Mouse (Mus musculus) hindbrain, embryonic 12.5 days (tissue): ENCODE data around the gene Cdhr3. TPM values are rescaled to one million over a fixed set of nuclear protein-coding genes. Genes with fewer than 3 reads are reported as not detected.

Experiments
- ATAC-seq: fragments of 200-750 bp; cut with Nextera tagmentation; 2 replicates; pipeline ENCODE4 v1.8.0; 2017; ENCODE audit warnings: moderate TSS enrichment; ENCODE audit not compliant: low FRiP score
- H3K27ac ChIP-seq: fragments of 300-500 bp; sonication (generic); 2 replicates; pipeline ENCODE4 v1.5.1; 2016; ENCODE audit warnings: mild to moderate bottlenecking
- H3K27me3 ChIP-seq: fragments of 300-500 bp; sonication (generic); 2 replicates; pipeline ENCODE4 v1.6.1; 2016; ENCODE audit warnings: mild to moderate bottlenecking
- H3K36me3 ChIP-seq: fragments of 300-500 bp; sonication (generic); 2 replicates; pipeline ENCODE4 v1.6.1; 2016; ENCODE audit warnings: mild to moderate bottlenecking
- H3K4me1 ChIP-seq: fragments of 300-500 bp; sonication (generic); 2 replicates; pipeline ENCODE4 v1.6.1; 2016
- H3K4me2 ChIP-seq: fragments of 300-500 bp; sonication (generic); replicated peaks from 2 replicates; pipeline ENCODE4 v1.6.1; 2016; ENCODE audit warnings: mild to moderate bottlenecking
- H3K4me3 ChIP-seq: fragments of 300-500 bp; sonication (generic); 2 replicates; pipeline ENCODE4 v1.5.1; 2016; ENCODE audit warnings: mild to moderate bottlenecking
- H3K9ac ChIP-seq: fragments of 300-500 bp; sonication (generic); 2 replicates; pipeline ENCODE4 v1.6.1; 2016; ENCODE audit warnings: mild to moderate bottlenecking, moderate library complexity
- H3K9me3 ChIP-seq: fragments of 300-500 bp; sonication (generic); replicated peaks from 2 replicates; pipeline ENCODE4 v1.6.1; 2016; ENCODE audit warnings: mild to moderate bottlenecking
- WGBS: fragments of 180-500 bp; shearing (Covaris S2); methylation state at CpG from one replicate; pipeline ENCODE4 v1.1.7; 2016; 5-methylcytosine and 5-hydroxymethylcytosine counted together
- polyA plus RNA-seq: library from polyadenylated mRNA; unstranded; fragments of >200 nt; fragmentation: Nextera tagmentation; extraction: Ambion mirVana; gene quantifications from 2 replicates; pipeline ENCODE4 v1.2.1, GENCODE M21; 2016

Cdhr3 gene
- polyA plus RNA-seq, 1 experiment from 2014 or later: 0.25 TPM

DNA sequence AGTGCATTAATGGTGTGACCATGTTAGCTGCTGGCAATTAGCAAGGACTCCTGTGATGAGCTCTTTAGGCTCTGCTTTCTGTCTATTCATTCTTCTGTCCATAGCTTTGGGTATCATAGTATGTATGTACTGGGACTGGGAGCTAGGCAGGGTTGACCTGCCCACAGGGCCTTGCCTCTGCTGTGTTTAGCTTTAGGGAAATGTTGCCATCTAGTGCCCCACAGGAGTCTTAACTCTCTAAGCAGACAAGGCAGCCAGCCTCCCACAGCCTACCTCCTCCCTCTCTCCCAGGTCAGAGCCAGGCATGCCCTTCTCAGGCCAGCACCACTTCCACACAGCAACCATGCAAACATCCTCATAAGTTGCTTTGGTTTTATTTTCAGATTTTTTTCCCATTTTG lies 16.9 kb upstream of the Cdhr3 start:
- no peaks in the 10 kb centered on the region for H3K27me3 ChIP-seq
- H3K4me1 ChIP-seq: peaks cover 31% of the 10 kb centered on the region
- no peak overlapping the region for H3K4me2 ChIP-seq
- peak; percentile 53; the same call in 1 of the 2 replicates for ATAC-seq
- H3K36me3 ChIP-seq: no peaks in the 10 kb centered on the region
- H3K27ac ChIP-seq: no peak overlapping the region
- no peaks in the 10 kb centered on the region for H3K9me3 ChIP-seq
- H3K4me3 ChIP-seq: no peak overlapping the region
- no peak overlapping the region for H3K9ac ChIP-seq

DNA sequence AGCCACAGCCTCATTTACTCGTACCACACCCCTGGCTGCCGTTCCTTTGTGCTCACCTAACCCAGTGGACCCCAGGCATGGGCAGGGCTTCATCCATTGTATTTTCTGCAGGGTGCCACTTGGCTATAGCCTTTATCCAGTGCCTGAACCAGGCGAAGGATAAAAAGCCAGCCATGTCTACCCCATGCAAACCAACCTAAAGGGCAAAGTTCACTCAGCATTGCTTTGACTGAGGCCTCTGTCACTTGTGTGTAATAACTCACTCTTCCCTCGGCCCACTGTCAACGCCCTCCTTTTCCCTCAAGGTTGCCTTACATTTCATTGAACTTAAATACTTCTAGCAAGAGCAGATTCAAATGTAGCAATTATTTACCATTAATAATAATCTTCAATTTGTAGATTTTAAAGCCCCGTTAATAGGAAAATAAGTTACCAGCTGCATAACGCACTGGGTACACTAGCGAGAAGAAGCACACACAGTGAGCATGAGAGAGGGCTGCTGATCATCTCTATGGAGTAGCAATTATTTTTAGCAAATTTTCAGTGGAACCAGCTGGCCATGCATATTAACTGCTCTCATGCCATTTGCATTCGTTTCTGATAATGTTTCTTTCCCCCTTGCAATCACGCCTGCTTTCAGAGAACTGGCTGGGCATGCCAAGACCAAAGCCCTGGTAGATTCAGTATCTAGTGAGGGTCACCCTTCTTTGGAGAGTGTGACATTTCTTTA lies 13.9 kb upstream of the Cdhr3 start:
- H3K36me3 ChIP-seq: no peaks in the 10 kb centered on the region
- no peak overlapping the region for H3K4me2 ChIP-seq
- no peak overlapping the region for H3K27ac ChIP-seq
- no peak for ATAC-seq
- H3K4me3 ChIP-seq: no peak overlapping the region
- 69% methylated on average over 10 of the region's 10 CpGs for WGBS
- 0 out of 2 replicates have a peak, but pooled peaks cover 3% of the 10 kb centered on the region for H3K27me3 ChIP-seq
- H3K9me3 ChIP-seq: no peaks in the 10 kb centered on the region
- H3K9ac ChIP-seq: no peak overlapping the region
- H3K4me1 ChIP-seq: peaks cover 31% of the 10 kb centered on the region

DNA sequence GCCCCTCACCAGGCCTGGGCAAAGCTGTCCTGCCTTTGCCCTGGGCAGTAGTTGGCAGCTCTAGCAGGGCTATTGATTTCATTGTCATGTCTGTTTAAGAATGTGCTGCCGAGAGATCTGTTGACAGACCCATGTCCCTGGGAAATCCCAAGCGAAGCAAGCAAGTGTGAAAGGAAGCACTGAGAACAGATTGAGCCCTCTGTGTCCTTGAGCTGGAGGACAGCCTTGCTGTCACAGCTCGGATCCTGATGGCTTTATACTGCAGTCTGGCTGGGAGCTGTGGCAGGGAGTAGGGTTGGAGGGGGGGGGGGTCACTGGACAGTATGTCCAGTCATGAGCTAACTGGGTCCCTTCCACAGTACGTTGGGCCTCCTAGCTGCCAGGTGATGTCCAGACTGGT lies 13.0 kb upstream of the Cdhr3 start:
- Histone ChIP-seq H3K27ac (no peak overlapping the region), H3K4me2 (no peak overlapping the region), H3K4me3 (no peak overlapping the region), H3K27me3 (0 out of 2 replicates have a peak, but pooled peaks cover 3% of the 10 kb centered on the region), H3K36me3 (no peaks in the 10 kb centered on the region), H3K9me3 (no peaks in the 10 kb centered on the region), H3K9ac (no peak overlapping the region), H3K4me1 (peaks cover 27% of the 10 kb centered on the region)
- ATAC-seq: no peak
- WGBS: 69% methylated on average over 4 of the region's 4 CpGs

DNA sequence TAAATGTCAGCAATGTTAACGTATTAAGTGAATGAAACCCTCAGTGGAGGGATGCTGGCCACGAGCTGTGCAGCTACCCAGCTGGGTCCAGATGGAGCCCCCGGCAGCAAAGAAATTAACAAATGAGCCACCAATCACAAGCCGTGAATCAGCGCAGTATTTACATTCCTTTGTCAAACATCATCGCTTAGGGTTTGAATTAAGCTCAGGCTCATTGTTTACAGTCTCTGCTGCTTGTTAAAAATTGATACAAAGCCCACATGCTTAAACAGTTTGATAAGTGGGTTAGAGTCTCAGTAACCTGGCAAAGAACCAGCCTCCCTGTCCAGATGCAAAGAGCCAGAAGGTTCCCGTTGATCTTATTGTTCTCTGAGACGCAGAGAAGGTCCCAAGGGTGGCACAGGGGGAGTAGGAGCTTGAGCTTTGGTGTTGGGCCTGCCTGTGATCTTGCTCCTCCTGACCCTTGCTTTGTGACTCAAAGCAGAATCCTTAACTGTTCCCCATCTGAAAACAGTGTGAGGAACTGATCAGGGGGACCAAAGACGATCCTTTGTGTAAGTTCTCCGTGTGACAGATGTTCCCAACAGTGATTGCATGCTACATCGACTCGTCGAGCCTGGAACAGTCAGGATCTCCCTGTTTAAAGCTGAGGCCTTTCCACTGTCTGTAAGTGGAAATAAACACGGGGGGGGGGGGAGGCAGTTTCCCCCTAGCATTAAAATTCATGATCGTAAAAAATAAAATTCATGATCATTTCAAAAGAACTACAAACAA lies 9.9 kb upstream of the Cdhr3 start:
- no peaks in the 10 kb centered on the region for H3K9me3 ChIP-seq
- H3K4me1 ChIP-seq: peaks cover 17% of the 10 kb centered on the region
- no peak overlapping the region for H3K9ac ChIP-seq
- 0 out of 2 replicates have a peak, but pooled peaks cover 3% of the 10 kb centered on the region for H3K27me3 ChIP-seq
- peak overlapping the region; percentile 78 for H3K27ac ChIP-seq
- peak; percentile 75 for ATAC-seq
- no peak overlapping the region; the same call in 1 of the 2 replicates for H3K4me2 ChIP-seq
- WGBS: 27% methylated on average over 15 of the region's 15 CpGs
- H3K4me3 ChIP-seq: no peak overlapping the region
- H3K36me3 ChIP-seq: no peaks in the 10 kb centered on the region

DNA sequence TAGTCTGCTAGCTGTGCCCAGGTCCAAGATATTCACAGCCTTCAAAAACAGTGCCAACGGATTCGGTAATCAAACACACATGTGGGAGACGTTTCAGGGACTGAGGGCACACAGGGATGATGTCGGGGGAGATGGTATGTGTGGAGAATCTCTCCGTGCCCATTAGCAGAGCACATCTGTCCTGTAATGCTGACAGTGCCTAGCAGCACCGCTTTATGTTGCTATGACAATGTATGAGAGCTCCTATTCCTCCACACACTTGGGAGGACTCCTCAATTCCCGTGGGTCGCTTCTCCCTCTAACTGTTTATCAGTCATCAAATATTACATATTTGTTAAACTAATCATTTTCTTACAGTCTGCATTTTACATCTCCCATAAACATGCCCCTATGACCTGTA lies 9.0 kb upstream of the Cdhr3 start:
- WGBS: 71% methylated on average over 8 of the region's 8 CpGs
- Histone ChIP-seq H3K4me3 (no peak overlapping the region), H3K9ac (no peak overlapping the region), H3K9me3 (no peaks in the 10 kb centered on the region), H3K27ac (peak overlapping the region; percentile 78; the same call in 1 of the 2 replicates), H3K4me1 (peaks cover 16% of the 10 kb centered on the region), H3K4me2 (no peak overlapping the region), H3K27me3 (0 out of 2 replicates have a peak, but pooled peaks cover 3% of the 10 kb centered on the region), H3K36me3 (no peaks in the 10 kb centered on the region)
- ATAC-seq: no peak

DNA sequence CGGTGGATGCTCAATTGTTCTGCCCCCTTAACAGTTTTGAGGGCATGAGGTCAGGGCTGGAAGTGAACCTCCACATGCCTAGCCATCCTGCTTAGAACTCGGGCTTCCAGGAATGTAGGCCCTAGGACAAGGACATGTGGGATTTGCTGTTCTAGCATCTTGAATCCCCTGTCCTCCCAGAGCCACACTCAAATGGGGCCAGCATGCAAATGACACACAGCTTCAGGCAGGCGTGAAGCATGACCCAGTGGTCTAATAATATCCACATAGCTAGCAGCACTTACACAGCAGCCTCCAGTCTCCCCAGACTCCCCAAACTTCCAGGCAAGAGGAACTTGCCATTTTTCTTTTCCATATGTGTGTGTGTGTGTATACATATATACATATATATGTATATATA lies 3.3 kb upstream of the Cdhr3 start:
- WGBS: 76% methylated on average over 3 of the region's 3 CpGs
- no peak for ATAC-seq
- no peaks in the 10 kb centered on the region for H3K27me3 ChIP-seq
- no peak overlapping the region for H3K9ac ChIP-seq
- no peaks in the 10 kb centered on the region; the same call in 1 of the 2 replicates for H3K4me1 ChIP-seq
- H3K27ac ChIP-seq: no peak overlapping the region
- H3K4me2 ChIP-seq: no peak overlapping the region
- H3K9me3 ChIP-seq: no peaks in the 10 kb centered on the region
- H3K36me3 ChIP-seq: no peaks in the 10 kb centered on the region
- H3K4me3 ChIP-seq: no peak overlapping the region

DNA sequence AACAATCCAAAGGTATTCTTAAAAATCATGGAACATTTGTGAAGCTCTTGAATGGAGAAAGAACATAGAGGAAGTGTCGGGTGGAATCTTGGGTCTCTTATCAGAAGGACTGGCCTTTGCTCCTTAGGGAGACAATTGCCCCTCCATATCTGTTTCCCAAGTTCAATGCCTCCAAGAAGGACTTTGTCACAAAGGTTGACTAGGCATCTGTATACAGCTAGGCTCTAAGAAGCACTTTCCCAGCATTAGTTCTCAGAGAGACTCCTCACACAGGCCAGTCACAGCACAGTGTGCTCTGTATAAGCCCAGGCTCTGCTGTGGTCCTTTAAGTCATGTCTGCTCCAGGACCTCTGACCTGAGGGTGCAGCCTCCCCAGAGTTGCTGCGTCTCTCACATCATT lies 479 bp downstream of the Cdhr3 start:
- H3K4me1 ChIP-seq: no peaks in the 10 kb centered on the region; the same call in 1 of the 2 replicates
- no peak for ATAC-seq
- no peak overlapping the region for H3K4me2 ChIP-seq
- H3K27me3 ChIP-seq: no peaks in the 10 kb centered on the region
- no peak overlapping the region for H3K9ac ChIP-seq
- 73% methylated on average over 2 of the region's 2 CpGs for WGBS
- no peaks in the 10 kb centered on the region for H3K36me3 ChIP-seq
- H3K4me3 ChIP-seq: no peak overlapping the region
- H3K27ac ChIP-seq: no peak overlapping the region
- H3K9me3 ChIP-seq: no peaks in the 10 kb centered on the region

DNA sequence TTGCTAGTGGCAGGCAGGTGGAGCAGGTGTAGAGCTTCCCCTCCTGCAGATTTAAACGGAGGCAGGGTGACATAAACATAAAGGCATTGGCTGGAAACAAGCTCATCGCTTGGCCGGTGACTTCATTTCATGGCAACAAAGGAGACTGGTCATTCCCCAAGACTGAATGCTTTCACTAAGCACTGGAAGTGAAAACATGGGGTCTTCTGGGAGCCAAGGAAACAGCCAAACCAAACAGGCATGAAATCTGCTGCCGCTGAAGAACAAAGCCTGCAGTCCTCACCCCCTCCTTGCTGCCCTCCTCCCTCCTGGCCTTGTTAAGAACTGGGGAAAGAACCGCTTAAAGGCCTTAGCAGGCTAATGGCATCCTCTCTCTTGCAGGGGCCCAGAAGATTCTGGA lies 6.5 kb downstream of the Cdhr3 start:
- no peaks in the 10 kb centered on the region for H3K9me3 ChIP-seq
- ATAC-seq: peak; percentile 76
- H3K4me3 ChIP-seq: no peak overlapping the region
- no peaks in the 10 kb centered on the region for H3K36me3 ChIP-seq
- 27% methylated on average over 5 of the region's 5 CpGs for WGBS
- peaks cover 15% of the 10 kb centered on the region for H3K4me1 ChIP-seq
- H3K27ac ChIP-seq: no peak overlapping the region
- no peaks in the 10 kb centered on the region; the same call in 1 of the 2 replicates for H3K27me3 ChIP-seq
- no peak overlapping the region for H3K4me2 ChIP-seq
- H3K9ac ChIP-seq: no peak overlapping the region

DNA sequence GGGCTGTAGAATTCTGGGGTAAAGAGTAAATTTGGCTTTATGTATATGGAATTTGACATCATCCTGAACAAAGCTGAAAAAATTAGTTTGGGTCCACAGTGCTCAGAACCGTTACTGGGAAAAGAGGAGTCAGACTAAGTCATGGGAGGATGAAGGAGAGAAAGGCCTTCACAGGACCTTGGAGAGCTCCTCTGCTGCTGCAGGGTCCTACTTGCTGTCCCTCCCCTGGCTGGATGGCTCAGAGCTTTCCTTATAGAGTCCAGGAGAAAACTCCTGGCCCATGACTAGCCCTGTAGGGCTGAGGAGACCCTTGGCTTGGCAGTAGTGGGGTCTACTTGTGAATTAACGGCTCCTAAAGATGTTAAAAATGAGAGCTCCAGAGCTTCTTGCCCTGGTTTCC lies 8.0 kb downstream of the Cdhr3 start:
- no peak overlapping the region for H3K9ac ChIP-seq
- no peak overlapping the region for H3K4me3 ChIP-seq
- H3K9me3 ChIP-seq: no peaks in the 10 kb centered on the region
- peaks cover 3% of the 10 kb centered on the region for H3K27me3 ChIP-seq
- ATAC-seq: no peak
- H3K4me1 ChIP-seq: peaks cover 19% of the 10 kb centered on the region
- H3K4me2 ChIP-seq: no peak overlapping the region
- WGBS: 42% methylated on average over 2 of the region's 2 CpGs
- no peak overlapping the region for H3K27ac ChIP-seq
- H3K36me3 ChIP-seq: no peaks in the 10 kb centered on the region

DNA sequence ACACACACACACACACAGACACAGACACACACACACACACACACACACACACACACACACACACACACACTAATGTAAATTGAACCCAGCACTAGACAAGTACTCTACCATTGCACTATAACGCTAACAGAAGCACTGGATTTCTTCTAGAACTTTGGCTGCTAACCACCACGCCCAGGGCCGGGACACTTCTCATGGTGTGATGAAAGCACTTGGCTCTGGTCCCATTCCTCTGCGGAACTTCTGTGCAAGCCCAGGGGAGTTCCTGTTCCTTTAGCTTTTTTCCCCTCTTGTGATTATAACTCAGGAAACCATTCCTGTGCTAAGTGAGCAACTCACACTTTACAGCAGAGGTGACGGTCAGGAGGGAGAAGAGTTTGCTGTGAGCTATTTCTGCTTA lies 9.3 kb downstream of the Cdhr3 start:
- Histone ChIP-seq H3K9ac (no peak overlapping the region), H3K27me3 (peaks cover 5% of the 10 kb centered on the region), H3K9me3 (no peaks in the 10 kb centered on the region), H3K4me1 (peaks cover 23% of the 10 kb centered on the region), H3K4me3 (no peak overlapping the region), H3K4me2 (no peak overlapping the region), H3K27ac (no peak overlapping the region), H3K36me3 (no peaks in the 10 kb centered on the region)
- ATAC-seq: no peak
- WGBS: 69% methylated on average over 5 of the region's 5 CpGs

DNA sequence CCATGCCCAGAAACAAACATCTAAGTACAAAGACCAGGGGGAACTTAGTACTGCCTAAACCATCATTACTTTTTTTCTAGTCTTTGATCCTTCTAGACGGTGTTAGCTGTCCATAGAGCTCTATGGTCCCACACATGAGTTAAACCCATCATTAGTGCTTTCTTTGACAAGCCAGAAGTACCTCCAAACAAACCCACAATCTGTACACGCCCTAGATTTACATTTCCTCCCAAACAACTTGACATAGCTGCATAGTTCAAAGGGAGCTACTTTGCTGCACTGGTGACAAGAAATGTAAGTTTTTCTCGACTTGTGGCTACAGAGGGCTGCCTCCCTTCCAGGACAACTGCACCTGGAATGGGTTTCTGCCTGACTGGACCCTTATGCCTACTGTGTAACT lies 16.4 kb downstream of the Cdhr3 start:
- no peak overlapping the region for H3K4me2 ChIP-seq
- H3K27me3 ChIP-seq: peaks cover 5% of the 10 kb centered on the region; the same call in 1 of the 2 replicates
- WGBS: 75% methylated on average over 3 of the region's 3 CpGs

DNA sequence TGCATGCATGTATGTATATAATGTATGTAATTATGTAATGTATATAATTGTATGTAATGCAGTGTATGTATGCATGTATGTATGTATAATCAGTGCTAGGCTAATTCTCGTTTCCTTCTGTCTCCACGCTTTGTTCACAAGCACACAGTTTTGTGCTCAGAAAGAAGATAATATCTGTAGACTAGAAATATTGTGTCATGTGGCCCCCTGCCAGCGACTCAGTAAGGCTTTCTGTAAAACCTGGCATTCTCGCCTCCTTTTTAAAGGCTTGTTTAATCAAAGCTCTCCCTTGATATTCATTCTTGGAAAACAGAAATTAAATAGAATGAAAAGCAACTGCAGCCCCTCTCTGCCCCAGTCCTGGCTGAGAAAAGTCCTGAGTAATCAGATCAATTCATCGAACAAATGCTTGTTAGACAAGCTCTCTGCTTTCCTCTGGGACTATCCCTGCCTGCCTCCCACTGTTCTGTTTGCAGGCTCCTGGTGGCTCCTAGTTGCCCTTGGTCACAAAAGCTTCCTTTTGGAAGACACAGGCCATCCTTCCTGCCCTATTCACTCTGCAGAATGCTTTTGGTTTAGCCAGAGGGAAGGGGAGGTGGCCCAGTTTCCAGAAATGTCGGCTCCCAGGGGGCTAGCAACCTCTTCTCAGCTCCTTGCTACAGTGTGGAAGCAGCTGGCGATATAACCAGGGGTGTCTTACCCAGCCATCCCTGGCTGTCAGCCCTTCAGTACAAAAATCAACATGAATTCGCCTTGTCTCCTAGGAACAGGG lies 20.6 kb downstream of the Cdhr3 start:
- no peaks in the 10 kb centered on the region for H3K36me3 ChIP-seq
- H3K4me3 ChIP-seq: no peak overlapping the region
- WGBS: 35% methylated on average over 8 of the region's 8 CpGs
- H3K9ac ChIP-seq: no peak overlapping the region
- peak overlapping the region; percentile 69 for H3K27ac ChIP-seq
- no peak overlapping the region for H3K4me2 ChIP-seq
- peaks cover 14% of the 10 kb centered on the region for H3K4me1 ChIP-seq
- peak; percentile 67; the same call in 1 of the 2 replicates for ATAC-seq
- H3K27me3 ChIP-seq: no peaks in the 10 kb centered on the region
- H3K9me3 ChIP-seq: no peaks in the 10 kb centered on the region

More for the DNA sequence above, 16.4 kb downstream of the Cdhr3 start:
- H3K4me1 ChIP-seq: peaks cover 22% of the 10 kb centered on the region
- no peak for ATAC-seq
- H3K4me3 ChIP-seq: no peak overlapping the region
- no peaks in the 10 kb centered on the region for H3K36me3 ChIP-seq
- H3K27ac ChIP-seq: no peak overlapping the region
- no peaks in the 10 kb centered on the region for H3K9me3 ChIP-seq
- H3K9ac ChIP-seq: no peak overlapping the region
